Mouse (Mus musculus) thymus, adult 2 months (tissue): ENCODE results near the gene Cuedc2.

Experiments
- CTCF ChIP-seq: fragments of 200-500 bp; IDR thresholded peaks from 2 replicates; pipeline ENCODE4 v1.5.1; 2012; ENCODE audit warnings: mild to moderate bottlenecking, control low read depth, low read length, moderate library complexity, borderline replicate concordance; ENCODE audit not compliant: control insufficient read depth, poor library complexity, insufficient read depth; ENCODE audit errors: extremely low read depth
- POLR2A ChIP-seq: fragments of 200-500 bp; IDR thresholded peaks from 2 replicates; pipeline ENCODE4 v1.6.1; 2012; ENCODE audit warnings: mild to moderate bottlenecking, low read length, control low read depth, moderate library complexity; ENCODE audit not compliant: control insufficient read depth, poor library complexity, insufficient read depth; ENCODE audit errors: extremely low read depth

GRCm38 (mm10) chr19:46326019-46326755 lies 12.3 kb downstream of the Cuedc2 start:
- TF ChIP-seq POLR2A (no peak), CTCF (no peak)
